Mouse (Mus musculus) bone marrow macrophage, adult 2 months (primary cell): ENCODE measurements around the gene Fpr2.

ENCODE experiments used
- CTCF ChIP-seq: IDR thresholded peaks from 2 replicates; pipeline ENCODE4 v1.5.1; 2012; ENCODE audit warnings: low read depth, mild to moderate bottlenecking, low read length, moderate library complexity
- POLR2A ChIP-seq: IDR thresholded peaks from 2 replicates; pipeline ENCODE4 v1.6.1; 2012; ENCODE audit warnings: mild to moderate bottlenecking, low read depth, low read length, borderline replicate concordance

GRCm38 (mm10) chr17:17909636-17910421 is 22.2 kb downstream of the Fpr2 start:
- TF ChIP-seq CTCF, result no peak
- no peak for TF ChIP-seq POLR2A
